Mouse (Mus musculus): Measurements from ENCODE around the gene Rnaseh2a.
A peak's percentile ranks its signal among the peaks of the same experiment; 100 is the strongest.

Gene Rnaseh2a

GRCm38 (mm10) chr8:84984294-84985048 lies 14.9 kb upstream of the Rnaseh2a start:
- no peak for DNase-seq (ENCODE audit: low spot score)

GRCm38 (mm10) chr8:84982499-84983011 lies 13.0 kb upstream of the Rnaseh2a start:
- no peak for DNase-seq (ENCODE audit: low spot score)

GRCm38 (mm10) chr8:84981644-84982498 lies 12.3 kb upstream of the Rnaseh2a start:
- DNase-seq (ENCODE audit: low spot score), result no peak

GRCm38 (mm10) chr8:84980622-84981358 lies 11.2 kb upstream of the Rnaseh2a start:
- no peak for DNase-seq (ENCODE audit: low spot score)

- DNase-seq (ENCODE audit: low spot score), result peak; percentile 92
Measured at GRCm38 (mm10) chr8:84979599-84980421, 10.2 kb upstream of the Rnaseh2a start.

- DNase-seq (ENCODE audit: low spot score), result peak; percentile 86
Measured at GRCm38 (mm10) chr8:84978248-84978940, 8.8 kb upstream of the Rnaseh2a start, which contains the start of gene Junb. Gene Junb (minus strand): TSS chr8:84978718.

- peak; percentile 80 for DNase-seq (ENCODE audit: low spot score)
Measured at GRCm38 (mm10) chr8:84977435-84978247, 8.1 kb upstream of the Rnaseh2a start.

- DNase-seq (ENCODE audit: low spot score), result no peak
Measured at GRCm38 (mm10) chr8:84976763-84977434, 7.3 kb upstream of the Rnaseh2a start.

GRCm38 (mm10) chr8:84976031-84976762 lies 6.6 kb upstream of the Rnaseh2a start:
- DNase-seq (ENCODE audit: low spot score), result peak; percentile 96

GRCm38 (mm10) chr8:84975434-84975833 lies 5.9 kb upstream of the Rnaseh2a start:
- peak; percentile 66 for DNase-seq (ENCODE audit: low spot score)

GRCm38 (mm10) chr8:84974543-84975142 lies 5.1 kb upstream of the Rnaseh2a start:
- no peak for DNase-seq (ENCODE audit: low spot score)

- DNase-seq (ENCODE audit: low spot score), result peak; percentile 84
Measured at GRCm38 (mm10) chr8:84973803-84974542, 4.4 kb upstream of the Rnaseh2a start.

- DNase-seq (ENCODE audit: low spot score), result no peak
Measured at GRCm38 (mm10) chr8:84973079-84973478, 3.5 kb upstream of the Rnaseh2a start.

- no peak for DNase-seq (ENCODE audit: low spot score)
Measured at GRCm38 (mm10) chr8:84970913-84971312, 1.3 kb upstream of the Rnaseh2a start.

GRCm38 (mm10) chr8:84970135-84970790 lies 696 bp upstream of the Rnaseh2a start:
- peak; percentile 34 for DNase-seq (ENCODE audit: low spot score)

GRCm38 (mm10) chr8:84968650-84969049 lies 917 bp downstream of the Rnaseh2a start:
- DNase-seq (ENCODE audit: low spot score), result no peak
